Comparison of ENCODE assay signal across 9 mouse cellular contexts in the genomic region with DNA sequence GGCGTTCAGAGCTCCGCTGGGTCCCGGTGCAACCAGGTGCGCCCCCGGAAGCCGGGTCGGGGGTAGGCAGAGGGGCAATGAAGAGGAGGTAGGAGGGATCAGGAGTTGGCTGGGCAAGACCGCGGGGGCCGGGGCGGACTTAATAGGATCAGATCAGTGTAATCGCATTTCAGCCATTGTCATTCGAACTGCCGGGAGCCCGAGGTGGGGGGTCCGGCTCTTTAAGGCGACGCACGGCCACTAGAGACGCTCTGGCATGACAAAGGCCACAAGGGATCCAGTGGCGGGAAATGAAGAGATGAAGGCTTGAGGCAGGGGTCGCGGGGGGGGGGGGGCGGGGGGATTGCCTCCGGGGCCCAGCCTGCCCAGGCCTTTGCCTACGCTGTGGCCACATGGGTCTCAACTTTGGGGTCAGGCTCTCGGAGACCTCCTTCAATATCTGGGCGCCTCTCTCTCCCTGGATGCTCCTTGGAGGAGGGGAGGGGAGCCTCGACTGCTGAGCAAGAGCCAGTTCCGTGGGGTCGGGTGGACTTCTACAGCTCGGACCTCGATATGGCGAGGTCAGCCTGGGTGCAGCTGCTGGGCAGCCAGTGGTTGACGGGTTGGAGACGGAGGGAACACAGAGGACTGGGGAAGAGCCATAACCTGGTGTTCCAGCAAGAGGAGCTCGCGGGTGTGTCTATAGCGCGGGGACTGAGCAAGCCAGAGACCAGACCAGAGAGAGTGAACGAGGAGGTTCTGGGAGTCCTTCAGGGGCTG. TPM values are rescaled to one million over a fixed set of nuclear protein-coding genes. Genes with fewer than 3 reads are reported as not detected.
DNase-seq lines count a peak whose midpoint lies in the region; ATAC-seq lines count a peak whose summit lies in the region.
"Had no signal": no experiment of that assay in that cellular context is flagged by ENCODE, and none has a peak within 500 bp of the region (broad histone marks: within the 10 kb centered on the region; RNA-seq: fewer than 3 reads in every experiment).

No protein-coding gene starts in this region.

- under 1% methylated on average over 35 of the region's 41 CpGs for WGBS in hindbrain, embryonic 12.5 days
- WGBS in midbrain, embryonic 11.5 days = under 1% methylated on average over 38 of the region's 41 CpGs

- no peaks in the 10 kb centered on the region for H3K36me3 ChIP-seq in hindbrain, embryonic 12.5 days
- no peaks in the 10 kb centered on the region for H3K36me3 ChIP-seq in midbrain, embryonic 11.5 days (ENCODE audit: control insufficient read depth, insufficient read depth, low read length)

- H3K9me3 ChIP-seq in hindbrain, embryonic 12.5 days (replicated peaks) = no peaks in the 10 kb centered on the region
- H3K9me3 ChIP-seq in midbrain, embryonic 11.5 days (ENCODE audit: control insufficient read depth, low read length) = peaks cover 3% of the 10 kb centered on the region; the same call in 1 of the 2 replicates

- H3K4me1 ChIP-seq in hindbrain, embryonic 12.5 days = peaks cover 61% of the 10 kb centered on the region
- peaks cover 23% of the 10 kb centered on the region for H3K4me1 ChIP-seq in midbrain, embryonic 11.5 days (ENCODE audit: control insufficient read depth, insufficient read depth, low read length)

- 0 out of 2 replicates have a peak, but pooled peaks have one; percentile 14 for ATAC-seq in hindbrain, embryonic 12.5 days (ENCODE audit: low FRiP score)
- ATAC-seq in midbrain, embryonic 11.5 days (ENCODE audit: low FRiP score) = peak; percentile 70
- ATAC-seq in cerebellum, adult (ENCODE audit: insufficient number of reproducible peaks, low FRiP score, low TSS enrichment) = no peak

- peak overlapping the region; percentile 44 for H3K4me2 ChIP-seq in hindbrain, embryonic 12.5 days (replicated peaks)
- H3K4me2 ChIP-seq in midbrain, embryonic 11.5 days = peak overlapping the region; percentile 32

- 0 out of 2 replicates have a peak overlapping the region, but pooled peaks have one; percentile 13 for H3K9ac ChIP-seq in hindbrain, embryonic 12.5 days
- H3K9ac ChIP-seq in midbrain, embryonic 11.5 days (ENCODE audit: low read length) = peak overlapping the region; percentile 30

- H3K27me3 ChIP-seq in hindbrain, embryonic 12.5 days = peaks cover 99% of the 10 kb centered on the region
- H3K27me3 ChIP-seq in midbrain, embryonic 11.5 days (ENCODE audit: control insufficient read depth, insufficient read depth, low read length) = peaks cover 100% of the 10 kb centered on the region

- peak overlapping the region; percentile 15 for H3K4me3 ChIP-seq in hindbrain, embryonic 12.5 days
- H3K4me3 ChIP-seq in midbrain, embryonic 11.5 days (ENCODE audit: low read depth, low read length) = 0 out of 2 replicates have a peak overlapping the region, but pooled peaks have one; percentile 14

- H3K27ac ChIP-seq in hindbrain, embryonic 12.5 days = 0 out of 2 replicates have a peak overlapping the region, but pooled peaks have one; percentile 12
- no peak overlapping the region for H3K27ac ChIP-seq in midbrain, embryonic 11.5 days (ENCODE audit: low read depth, low read length)

- peak; percentile 45 for DNase-seq in testis, postnatal 10 days (ENCODE audit: low spot score)
- DNase-seq in testis, postnatal 14 days (ENCODE audit: low spot score) = no peak
- peak; percentile 93 for DNase-seq in midbrain, embryonic 11.5 days (ENCODE audit: low spot score, missing footprints)
- no peak for DNase-seq in thymus, postnatal 0 days (ENCODE audit: low spot score)
- DNase-seq in frontal cortex, postnatal 14 days (ENCODE audit: low spot score in 2 of 2) = no peak
- DNase-seq: cerebellum, postnatal 36 days; lung, postnatal 14 days had no signal

RNA-seq across cellular contexts. Expression of gene Gbx2, which starts 7.9 kb away (rescaled TPM):
- 46.1 and 63.6 TPM in 2 replicates for polyA plus RNA-seq in hindbrain, embryonic 12.5 days (2016; fragmentation: Nextera tagmentation; extraction: Ambion mirVana)
- 9.6 TPM in 2 replicates for polyA plus RNA-seq in midbrain, embryonic 11.5 days (2014; fragmentation: Nextera tagmentation; extraction: Ambion mirVana)
- 0.09 and 0.17 TPM in 2 replicates for polyA plus RNA-seq in thymus, postnatal 0 days (2015; fragmentation: Nextera tagmentation; extraction: Ambion mirVana)

Comparison
In these comparisons a context has a peak if more than half of its experiments do, and no peak if none do; other contexts are left out.
1. DNase-seq: peak in testis, postnatal 10 days (single experiment) and midbrain, embryonic 11.5 days (single experiment); none in testis, postnatal 14 days (single experiment), thymus, postnatal 0 days (single experiment) and frontal cortex, postnatal 14 days (0 of 2).